Mouse (Mus musculus) megakaryocyte, embryonic 14.5 days (primary cell): ENCODE data around the gene Mpi.

Experiments
- FLI1 ChIP-seq: IDR thresholded peaks from 2 replicates; pipeline ENCODE4 v1.6.1; 2012; ENCODE audit warnings: low read length, inconsistent platforms, mixed read lengths
- GATA1 ChIP-seq: IDR thresholded peaks from 3 replicates; pipeline ENCODE4 v1.6.1; 2012; ENCODE audit warnings: mixed read lengths, low read length, inconsistent platforms, borderline replicate concordance

GRCm38 (mm10) chr9:57517113-57517512, 35.5 kb downstream of the Mpi start:
- TF ChIP-seq GATA1 (no peak), FLI1 (no peak)
